Comparison of ENCODE assay signal across 10 mouse cellular contexts in the genomic region with DNA sequence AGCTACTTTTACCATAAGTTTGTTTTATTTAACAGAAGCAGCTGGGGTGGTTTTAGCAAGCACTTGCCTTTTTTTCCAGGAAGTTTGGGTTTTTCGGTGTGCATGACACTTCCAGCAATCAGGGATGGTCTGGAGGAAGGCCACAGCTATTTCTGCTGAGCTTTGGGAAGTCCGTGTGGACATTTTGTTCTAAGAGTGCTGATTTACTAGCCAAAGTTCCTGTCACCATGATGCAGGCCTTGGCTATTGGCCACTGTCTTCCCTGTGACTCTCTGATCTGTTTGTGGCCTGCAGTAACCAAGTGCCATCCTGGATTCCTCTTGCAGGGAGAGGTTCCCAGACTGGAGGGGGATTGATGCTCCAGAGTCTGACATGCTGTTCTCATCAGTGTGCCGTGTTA. TPM values are rescaled to one million over a fixed set of nuclear protein-coding genes. Genes with fewer than 3 reads are reported as not detected.
DNase-seq lines count a peak whose midpoint lies in the region; ATAC-seq and TF ChIP-seq lines count a peak whose summit lies in the region.
"Had no signal": no experiment of that assay in that cellular context is flagged by ENCODE, and none has a peak within 500 bp of the region (broad histone marks: within the 10 kb centered on the region; RNA-seq: fewer than 3 reads in every experiment).

No protein-coding gene starts in this region.

- no peak for TF ChIP-seq POLR2A in spleen, adult 2 months (IDR thresholded peaks at IDR 0.05; ENCODE audit: low read depth, low read length)

- no peak for TF ChIP-seq CTCF in spleen, adult 2 months (IDR thresholded peaks at IDR 0.05; ENCODE audit: extremely low read depth, insufficient read depth, insufficient read length, insufficient replicate concordance)

- no peaks in the 10 kb centered on the region for H3K9me3 ChIP-seq in heart, embryonic 16.5 days (replicated peaks; ENCODE audit: control insufficient read depth, low read length)
- H3K9me3 ChIP-seq: limb, embryonic 12.5 days; megakaryocyte, embryonic 14.5 days had no signal

- no peak overlapping the region for H3K4me3 ChIP-seq in spleen, adult 2 months (ENCODE audit: extremely low read depth, insufficient read depth, insufficient read length)
- no peak overlapping the region for H3K4me3 ChIP-seq in heart, embryonic 16.5 days (ENCODE audit: low read length)
- H3K4me3 ChIP-seq: limb, embryonic 12.5 days had no signal

- no peak for ATAC-seq in heart, embryonic 16.5 days (replicated peaks; ENCODE audit: extremely low read depth, insufficient read depth, low FRiP score)

- peak; percentile 54 for DNase-seq in adrenal gland, postnatal 14 days
- no peak for DNase-seq in adrenal gland, adult 18-20 months (ENCODE audit: low spot score in 2 of 2)
- DNase-seq in spleen, adult 2 months (ENCODE audit: low read depth in 1 of 2, low spot score in 2 of 2), result no peak
- no peak for DNase-seq in spleen, postnatal 10 days (ENCODE audit: low spot score in 2 of 2)
- peak; percentile 51 for DNase-seq in testis, postnatal 14 days (ENCODE audit: low spot score)
- no peak for DNase-seq in cerebellum, adult 11-12 months
- DNase-seq in spleen, postnatal 4 days (ENCODE audit: low spot score in 2 of 2), result no peak

- 83% methylated on average over 3 of the region's 3 CpGs for WGBS in spleen, adult 2 months
- WGBS in heart, embryonic 16.5 days, result 54% methylated on average over 3 of the region's 3 CpGs

- H3K9ac ChIP-seq in heart, embryonic 16.5 days (ENCODE audit: low read length), result no peak overlapping the region
- H3K9ac ChIP-seq: limb, embryonic 12.5 days had no signal

- no peaks in the 10 kb centered on the region for H3K27me3 ChIP-seq in spleen, adult 2 months (ENCODE audit: control insufficient read depth, insufficient read depth, low read length)
- H3K27me3 ChIP-seq in heart, embryonic 16.5 days (ENCODE audit: control insufficient read depth, insufficient read depth, low read length), result no peaks in the 10 kb centered on the region
- H3K27me3 ChIP-seq: limb, embryonic 12.5 days; megakaryocyte, embryonic 14.5 days had no signal

- H3K4me1 ChIP-seq in spleen, adult 2 months (ENCODE audit: control insufficient read depth, insufficient read depth, insufficient read length), result no peaks in the 10 kb centered on the region
- peaks cover 33% of the 10 kb centered on the region for H3K4me1 ChIP-seq in heart, embryonic 16.5 days (ENCODE audit: control insufficient read depth, insufficient read depth, low read length)
- H3K4me1 ChIP-seq: limb, embryonic 12.5 days had no signal

- H3K36me3 ChIP-seq in spleen, adult 2 months (ENCODE audit: control insufficient read depth, insufficient read depth, low read length), result peaks cover 26% of the 10 kb centered on the region
- peaks cover 8% of the 10 kb centered on the region for H3K36me3 ChIP-seq in heart, embryonic 16.5 days (ENCODE audit: control insufficient read depth, insufficient read depth)

- no peak overlapping the region for H3K4me2 ChIP-seq in heart, embryonic 16.5 days (ENCODE audit: low read depth, low read length)
- H3K4me2 ChIP-seq: limb, embryonic 12.5 days had no signal

- 0 out of 2 replicates have a peak overlapping the region, but pooled peaks have one; percentile 0 for H3K27ac ChIP-seq in spleen, adult 2 months (ENCODE audit: insufficient read depth, low read length)
- peak overlapping the region; percentile 60 for H3K27ac ChIP-seq in heart, embryonic 16.5 days (ENCODE audit: low read length)
- H3K27ac ChIP-seq: limb, embryonic 12.5 days had no signal

RNA-seq across cellular contexts. Expression of a gene that starts 39.0 kb away (rescaled TPM):
- 17.1 and 20.6 TPM in 2 replicates for total RNA-seq in adrenal gland, postnatal 14 days (2021)
- 10 to 100 TPM; 17.6 to 24.1 TPM for total RNA-seq in adrenal gland, adult 18-20 months (2021)
- polyA plus RNA-seq in spleen, adult 2 months (2012; rRNA removed), result 17.7 and 19.1 TPM in 2 replicates
- polyA plus RNA-seq in heart, embryonic 16.5 days (2015; fragmentation: Nextera tagmentation; extraction: Ambion mirVana), result 13.0 and 13.1 TPM in 2 replicates

Comparison
In these comparisons a context has a peak if more than half of its experiments do, and no peak if none do; other contexts are left out.
1. DNase-seq: peak in adrenal gland, postnatal 14 days (single experiment) and testis, postnatal 14 days (single experiment); none in adrenal gland, adult 18-20 months (0 of 2), spleen, adult 2 months (0 of 2), spleen, postnatal 10 days (0 of 2), cerebellum, adult 11-12 months (single experiment) and spleen, postnatal 4 days (0 of 2).